Mouse (Mus musculus) lung, postnatal 4 days (tissue): Measurements from ENCODE around the gene Arhgef25.
"Not testable (repeated sequence)": the region's sequence is repeated elsewhere in the genome, so short reads cannot be mapped to it uniquely, and the experiment has no call there.

Experiments
- DNase-seq, 2 experiments: peaks; one replicate each; pipeline ENCODE4 v3.0.0; 2021

The Arhgef25 gene

DNA sequence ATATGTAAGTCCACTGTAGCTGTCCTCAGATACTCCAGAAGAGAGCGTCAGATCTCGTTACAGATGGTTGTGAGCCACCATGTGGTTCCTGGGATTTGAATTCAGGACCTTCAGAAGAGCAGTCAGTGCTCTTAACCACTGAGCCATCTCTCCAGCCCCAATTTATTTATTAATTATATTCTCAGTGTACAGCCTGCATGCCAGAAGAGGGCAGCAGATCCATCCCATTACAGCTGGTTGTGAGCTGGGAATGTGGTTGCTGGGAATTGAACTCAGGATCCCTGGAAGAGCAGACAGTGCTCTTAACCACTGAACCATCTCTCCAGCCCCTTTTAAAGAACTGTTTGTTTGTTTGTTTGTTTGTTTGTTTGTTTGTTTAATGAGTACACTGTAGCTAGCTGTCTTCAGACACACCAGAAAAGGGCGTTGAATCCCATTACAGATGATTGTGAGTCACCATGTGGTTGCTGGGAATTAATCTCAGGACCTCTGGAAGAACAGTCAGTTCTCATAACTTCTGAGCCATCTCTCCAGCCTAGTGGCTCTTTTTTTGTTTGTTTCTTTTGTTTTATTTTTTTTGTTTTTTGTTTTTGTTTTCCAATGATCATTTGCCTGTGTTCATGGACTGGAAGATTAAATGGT, 55.4 kb downstream of the Arhgef25 start:
- not testable (repeated sequence) for DNase-seq
